Mouse (Mus musculus) CH12.LX (cell line): ENCODE measurements around the gene Coro7. TPM values are rescaled to one million over a fixed set of nuclear protein-coding genes. Genes with fewer than 3 reads are reported as not detected.

Source experiments
- DNase-seq: peaks from one replicate; pipeline ENCODE4 v3.0.0-alpha.2; 2013; ENCODE audit errors: extremely low read depth
- H3K27ac ChIP-seq: 2 replicates; pipeline ENCODE4 v1.5.1; 2012; ENCODE audit warnings: low read depth, mild to moderate bottlenecking, control low read depth, moderate library complexity; ENCODE audit not compliant: insufficient read depth
- H3K27me3 ChIP-seq: replicated peaks from 2 replicates; pipeline ENCODE3; 2012; ENCODE audit warnings: inconsistent platforms
- H3K36me3 ChIP-seq, 2 experiments: replicated peaks in 1 of 2; 2 replicates each; pipeline versions ENCODE3 to v1.6.1; 2012; ENCODE audit warnings: inconsistent platforms in 1 of 2, low read length in 1 of 2, mild to moderate bottlenecking in 1 of 2, mixed read lengths in 1 of 2, moderate library complexity in 1 of 2; ENCODE audit not compliant: control insufficient read depth in 1 of 2, insufficient read depth in 1 of 2
- H3K4me1 ChIP-seq, 2 experiments: 2 replicates each; pipeline ENCODE4 v1.6.1; 2012; ENCODE audit warnings: inconsistent platforms in 1 of 2, moderate library complexity in 1 of 2; ENCODE audit not compliant: insufficient read depth in 2 of 2, control insufficient read depth in 1 of 2
- H3K4me2 ChIP-seq: 2 replicates; pipeline ENCODE4 v1.6.1; 2012; ENCODE audit warnings: low read depth, mild to moderate bottlenecking, control low read depth; ENCODE audit not compliant: poor library complexity, insufficient read depth, severe bottlenecking
- H3K4me3 ChIP-seq, 3 experiments: fragments of 150-350 bp in 1 of 3; sonication (generic) in 1 of 3; replicated peaks in 1 of 3; 2 replicates each; pipeline versions ENCODE3 to v1.5.1; 2011 to 2012; ENCODE audit warnings: low read depth in 2 of 3, low read length in 2 of 3, mild to moderate bottlenecking in 2 of 3, moderate library complexity in 2 of 3, control low read depth in 1 of 3, improper control_type of control experiment in 1 of 3, inconsistent platforms in 1 of 3, mixed read lengths in 1 of 3; ENCODE audit not compliant: poor library complexity in 1 of 3
- H3K79me2 ChIP-seq: replicated peaks from 2 replicates; pipeline ENCODE4 v1.6.1; 2012; ENCODE audit warnings: mild to moderate bottlenecking, moderate library complexity; ENCODE audit not compliant: control insufficient read depth, poor library complexity, insufficient read depth, severe bottlenecking; ENCODE audit errors: extremely low read depth
- H3K9ac ChIP-seq: 2 replicates; pipeline ENCODE4 v1.6.1; 2012; ENCODE audit warnings: low read depth, mild to moderate bottlenecking, control low read depth, moderate library complexity; ENCODE audit not compliant: insufficient read depth
- H3K9me3 ChIP-seq: replicated peaks from 2 replicates; pipeline ENCODE3; 2012; ENCODE audit warnings: low read length, inconsistent platforms, mixed read lengths
- BHLHE40 ChIP-seq: IDR thresholded peaks from 2 replicates; pipeline ENCODE4 v1.6.1; 2011; ENCODE audit warnings: mild to moderate bottlenecking, low read depth, low read length, improper control_type of control experiment
- CHD1 ChIP-seq: IDR thresholded peaks from 2 replicates; pipeline ENCODE4 v1.6.1; 2012; ENCODE audit warnings: low read depth, low read length, improper control_type of control experiment, inconsistent platforms
- CTCF ChIP-seq, 2 experiments: IDR thresholded peaks in 1 of 2; conservative IDR thresholded peaks in 1 of 2; 2 replicates each; pipeline ENCODE4 v1.5.1; 2011 to 2012; ENCODE audit warnings: low read depth in 2 of 2, low read length in 2 of 2, improper control_type of control experiment in 1 of 2, inconsistent platforms in 1 of 2, mild to moderate bottlenecking in 1 of 2, moderate library complexity in 1 of 2
- E2F4 ChIP-seq: IDR thresholded peaks from 2 replicates; pipeline ENCODE4 v1.6.1; 2011; ENCODE audit warnings: low read depth, low read length, improper control_type of control experiment; ENCODE audit not compliant: insufficient replicate concordance
- ELF1 ChIP-seq: IDR thresholded peaks from 2 replicates; pipeline ENCODE4 v1.6.1; 2014; ENCODE audit warnings: low read depth, mild to moderate bottlenecking, inconsistent platforms, low read length, improper control_type of control experiment
- EP300 ChIP-seq: IDR thresholded peaks from 2 replicates; pipeline ENCODE4 v1.6.1; 2011; ENCODE audit warnings: low read length, improper control_type of control experiment
- ETS1 ChIP-seq: conservative IDR thresholded peaks from 2 replicates; pipeline ENCODE4 v1.6.1; 2012; ENCODE audit warnings: low read depth, mild to moderate bottlenecking, inconsistent platforms, low read length, improper control_type of control experiment, moderate library complexity
- GABPA ChIP-seq: IDR thresholded peaks from 2 replicates; pipeline ENCODE4 v1.6.1; 2012; ENCODE audit warnings: low read depth, low read length, improper control_type of control experiment, inconsistent platforms; ENCODE audit not compliant: insufficient replicate concordance
- HCFC1 ChIP-seq: IDR thresholded peaks from 2 replicates; pipeline ENCODE4 v1.6.1; 2012; ENCODE audit warnings: low read depth, mild to moderate bottlenecking, inconsistent platforms, low read length, improper control_type of control experiment
- IRF4 ChIP-seq: IDR thresholded peaks from 2 replicates; pipeline ENCODE4 v1.6.1; 2014; ENCODE audit warnings: low read depth, mild to moderate bottlenecking, inconsistent platforms, low read length, improper control_type of control experiment
- JUN ChIP-seq: IDR thresholded peaks from 2 replicates; pipeline ENCODE4 v1.6.1; 2011; ENCODE audit warnings: low read depth, mild to moderate bottlenecking, low read length, improper control_type of control experiment, moderate library complexity; ENCODE audit not compliant: insufficient read depth
- JUND ChIP-seq: conservative IDR thresholded peaks from 2 replicates; pipeline ENCODE4 v1.6.1; 2011; ENCODE audit warnings: low read depth, low read length, improper control_type of control experiment
- KAT2A ChIP-seq: IDR thresholded peaks from 2 replicates; pipeline ENCODE4 v1.6.1; 2012; ENCODE audit warnings: low read length, improper control_type of control experiment, inconsistent platforms; ENCODE audit not compliant: insufficient replicate concordance
- MAFK ChIP-seq: IDR thresholded peaks from 2 replicates; pipeline ENCODE4 v1.6.1; 2011; ENCODE audit warnings: low read length, improper control_type of control experiment; ENCODE audit not compliant: insufficient replicate concordance
- MAX ChIP-seq: IDR thresholded peaks from 2 replicates; pipeline ENCODE4 v1.6.1; 2011; ENCODE audit warnings: low read length, improper control_type of control experiment
- MAZ ChIP-seq: IDR thresholded peaks from 2 replicates; pipeline ENCODE4 v1.6.1; 2012; ENCODE audit warnings: low read depth, mild to moderate bottlenecking, inconsistent platforms, low read length, improper control_type of control experiment, moderate library complexity
- MEF2A ChIP-seq: IDR thresholded peaks from 2 replicates; pipeline ENCODE4 v1.6.1; 2014; ENCODE audit warnings: low read depth, mild to moderate bottlenecking, inconsistent platforms, low read length, improper control_type of control experiment, borderline replicate concordance
- MXI1 ChIP-seq: IDR thresholded peaks from 2 replicates; pipeline ENCODE4 v1.6.1; 2011; ENCODE audit warnings: mild to moderate bottlenecking, low read depth, low read length, improper control_type of control experiment
- MYC ChIP-seq: IDR thresholded peaks from 2 replicates; pipeline ENCODE4 v1.6.1; 2011; ENCODE audit warnings: low read depth, mild to moderate bottlenecking, improper control_type of control experiment, low read length
- PAX5 ChIP-seq: IDR thresholded peaks from 2 replicates; pipeline ENCODE4 v1.6.1; 2012; ENCODE audit warnings: low read length, inconsistent platforms, mixed read lengths
- POLR2A ChIP-seq: IDR thresholded peaks from 2 replicates; pipeline ENCODE4 v1.6.1; 2011; ENCODE audit warnings: low read depth, mild to moderate bottlenecking, improper control_type of control experiment, low read length
- POLR2AphosphoS2 ChIP-seq: IDR thresholded peaks from 2 replicates; pipeline ENCODE4 v1.6.1; 2011; ENCODE audit warnings: low read depth, low read length, improper control_type of control experiment
- RAD21 ChIP-seq: IDR thresholded peaks from 2 replicates; pipeline ENCODE4 v1.6.1; 2011; ENCODE audit warnings: low read depth, mild to moderate bottlenecking, low read length, improper control_type of control experiment, moderate library complexity
- RCOR1 ChIP-seq: conservative IDR thresholded peaks from 2 replicates; pipeline ENCODE4 v1.6.1; 2012; ENCODE audit warnings: low read depth, mild to moderate bottlenecking, inconsistent platforms, low read length, improper control_type of control experiment
- SIN3A ChIP-seq: IDR thresholded peaks from 2 replicates; pipeline ENCODE4 v1.6.1; 2012; ENCODE audit warnings: low read length, improper control_type of control experiment, inconsistent platforms
- TBP ChIP-seq: conservative IDR thresholded peaks from 2 replicates; pipeline ENCODE4 v1.6.1; 2011; ENCODE audit warnings: low read depth, low read length, improper control_type of control experiment
- TCF12 ChIP-seq: IDR thresholded peaks from 2 replicates; pipeline ENCODE4 v1.6.1; 2014; ENCODE audit warnings: low read depth, mild to moderate bottlenecking, inconsistent platforms, low read length, improper control_type of control experiment
- UBTF ChIP-seq: IDR thresholded peaks from 2 replicates; pipeline ENCODE4 v1.6.1; 2012; ENCODE audit warnings: low read depth, mild to moderate bottlenecking, inconsistent platforms, low read length, improper control_type of control experiment, moderate library complexity
- USF1 ChIP-seq: IDR thresholded peaks from 2 replicates; pipeline ENCODE4 v1.6.1; 2014; ENCODE audit warnings: low read depth, mild to moderate bottlenecking, inconsistent platforms, low read length, improper control_type of control experiment
- USF2 ChIP-seq: conservative IDR thresholded peaks from 2 replicates; pipeline ENCODE4 v1.6.1; 2011; ENCODE audit warnings: low read depth, low read length, improper control_type of control experiment
- ZC3H11A ChIP-seq: IDR thresholded peaks from 2 replicates; pipeline ENCODE4 v1.6.1; 2012; ENCODE audit warnings: low read depth, mild to moderate bottlenecking, inconsistent platforms, low read length, improper control_type of control experiment
- ZMIZ1 ChIP-seq: IDR thresholded peaks from 2 replicates; pipeline ENCODE4 v1.6.1; 2012; ENCODE audit warnings: low read depth, mild to moderate bottlenecking, inconsistent platforms, low read length, improper control_type of control experiment
- ZNF384 ChIP-seq: IDR thresholded peaks from 2 replicates; pipeline ENCODE4 v1.6.1; 2012; ENCODE audit warnings: low read depth, low read length, improper control_type of control experiment, inconsistent platforms
- dilution Hi-C: fragments of 300-500 bp; cut with MboI; formaldehyde crosslinking; loops from 2 replicates; pipeline ENCODE4 v1.14.3; 2020; ENCODE audit warnings: low sequenced_read_pairs; ENCODE audit not compliant: extremely low pct_unique_long_range_greater_than_20kb, extremely low pct_ligation_motif_present
- in situ Hi-C: fragments of 300-500 bp; cut with MboI; formaldehyde crosslinking; loops from 3 replicates; pipeline ENCODE4 v1.14.3; 2019; ENCODE audit warnings: low sequenced_read_pairs, low pct_ligation_motif_present, low pct_unique_long_range_greater_than_20kb, mixed read lengths
- polyA plus RNA-seq: library from polyadenylated mRNA; unstranded; fragments of >175 nt; gene quantifications from 2 replicates; pipeline ENCODE4 v1.2.1, GENCODE M21; 2012; ENCODE audit warnings: low read depth; ENCODE audit not compliant: insufficient read length
- total RNA-seq, 2 experiments: library from RNA; depleted of rRNA; stranded (reverse); fragments of 300-350 nt in 1 of 2; fragments of >200 nt in 1 of 2; gene quantifications; 2 replicates each; pipeline ENCODE4 v1.2.3; 2012 to 2014

The Coro7 gene
- total and polyA plus RNA-seq, 3 experiments = 5.7 to 40.2 (median 20.0) TPM

- TF ChIP-seq EP300 (0 out of 2 replicates have a peak, but pooled peaks have one; percentile 32), ZC3H11A (no peak), E2F4 (no peak), ELF1 (no peak), USF1 (peak; percentile 61), MXI1 (no peak; the same call in none of the 2 replicates), KAT2A (no peak), ETS1 (no peak), USF2 (peak; percentile 34), ZNF384 (no peak), MAX (peak; percentile 89), GABPA (no peak), UBTF (no peak), ZMIZ1 (no peak), MEF2A (no peak), IRF4 (no peak), SIN3A (0 out of 2 replicates have a peak, but pooled peaks have one; percentile 15), JUND (no peak; the same call in 1 of the 2 replicates), RAD21 (no peak), JUN (no peak), TBP (no peak), BHLHE40 (no peak), POLR2AphosphoS2 (no peak), CTCF (conservative IDR thresholded peaks at IDR 0.05 in 1 of 2, IDR thresholded peaks at IDR 0.05 in 1 of 2; ENCODE audit: low read depth in 2 of 2, low read length in 2 of 2) (no peak), MAZ (no peak; the same call in 1 of the 2 replicates), TCF12 (no peak), MYC (peak; percentile 86; the same call in 1 of the 2 replicates), POLR2A (no peak), CHD1 (no peak; the same call in 1 of the 2 replicates), MAFK (no peak), HCFC1 (no peak), PAX5 (no peak), RCOR1 (no peak)
- peak overlapping the region; percentile 89 for H3K4me2 ChIP-seq
- peak overlapping the region; percentile 63 to 83 (median 81) for H3K4me3 ChIP-seq
- H3K4me1 ChIP-seq = peaks cover 17 to 56% of the 10 kb centered on the region in 2 experiments
- no peaks in the 10 kb centered on the region for H3K9me3 ChIP-seq
- in situ Hi-C loops = no loop called here
- H3K79me2 ChIP-seq = peaks cover 27% of the 10 kb centered on the region
- no peaks in the 10 kb centered on the region for H3K27me3 ChIP-seq
- dilution Hi-C loops = no loop called here
- peak overlapping the region; percentile 78 for H3K27ac ChIP-seq
- H3K36me3 ChIP-seq = peaks cover 4 to 16% of the 10 kb centered on the region in 2 experiments
- H3K9ac ChIP-seq = peak overlapping the region; percentile 98
- DNase-seq = no peak
Measured at GRCm38 (mm10) chr16:4682628-4683179, 3.1 kb upstream of the Coro7 start.
